Mouse (Mus musculus): Measurements from ENCODE around the gene Ttl. TPM values are rescaled to one million over a fixed set of nuclear protein-coding genes. Genes with fewer than 3 reads are reported as not detected.

Ttl gene
- polyA plus RNA-seq (2017; shearing (Covaris generic)) = 1 to 10 TPM in 1 of 2 experiments, under 1 TPM in 1; 0.77 to 2.2 TPM

DNA sequence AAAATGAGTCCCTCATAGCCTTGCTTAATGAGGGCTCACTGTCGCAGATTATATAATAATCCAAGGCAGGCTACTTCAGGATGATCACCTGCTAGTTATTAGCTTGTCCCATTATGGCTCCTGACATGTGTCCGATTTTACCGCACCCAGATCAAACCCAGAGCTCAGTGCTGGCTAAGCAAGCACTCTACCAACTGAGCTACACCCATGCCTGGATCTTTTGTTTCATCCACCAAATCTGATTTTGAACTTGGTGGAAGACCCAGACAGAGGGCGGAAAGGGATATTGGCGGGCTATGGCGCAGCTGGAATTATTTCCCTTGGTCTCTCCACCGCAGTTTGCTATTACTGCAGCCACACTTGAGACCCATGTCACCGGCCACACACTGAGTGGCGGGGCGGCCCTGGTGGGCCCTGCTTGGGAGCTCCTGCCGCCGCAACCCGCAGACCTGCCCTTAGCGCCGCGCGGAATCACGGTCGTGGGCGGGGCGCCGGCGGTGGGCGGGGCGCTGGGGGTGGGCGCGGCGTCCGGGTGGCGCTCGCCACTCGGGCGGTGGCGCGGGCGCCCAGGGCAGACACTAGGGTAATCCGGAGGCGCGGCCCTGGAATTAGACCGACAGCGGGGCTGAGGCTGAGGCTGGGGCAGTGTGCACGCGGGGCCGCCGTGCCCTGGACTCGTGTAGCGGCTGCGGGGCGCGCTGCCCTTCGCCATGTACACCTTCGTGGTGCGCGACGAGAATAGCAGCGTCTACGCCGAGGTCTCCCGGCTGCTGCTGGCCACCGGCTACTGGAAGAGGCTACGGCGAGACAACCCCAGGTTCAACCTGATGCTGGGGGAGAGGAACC is at the start of gene Ttl:
TSS of gene Ttl (plus strand) at position 506 of the 846 bp plus-strand sequence.
- peak; percentile 84 for ATAC-seq

GRCm38 (mm10) chr2:129020106-129020505 is 45.6 kb upstream of the Ttl start:
- ATAC-seq = no peak

- ATAC-seq = no peak
These were observed 40.9 kb upstream of the Ttl start for GRCm38 (mm10) chr2:129024820-129025219.

- no peak for ATAC-seq
These were observed 30.4 kb upstream of the Ttl start for GRCm38 (mm10) chr2:129035381-129035780.

- ATAC-seq = no peak
These were observed 27.3 kb upstream of the Ttl start for GRCm38 (mm10) chr2:129038426-129038936.

- no peak for ATAC-seq
These were observed 26.7 kb upstream of the Ttl start for GRCm38 (mm10) chr2:129038937-129039631.

DNA sequence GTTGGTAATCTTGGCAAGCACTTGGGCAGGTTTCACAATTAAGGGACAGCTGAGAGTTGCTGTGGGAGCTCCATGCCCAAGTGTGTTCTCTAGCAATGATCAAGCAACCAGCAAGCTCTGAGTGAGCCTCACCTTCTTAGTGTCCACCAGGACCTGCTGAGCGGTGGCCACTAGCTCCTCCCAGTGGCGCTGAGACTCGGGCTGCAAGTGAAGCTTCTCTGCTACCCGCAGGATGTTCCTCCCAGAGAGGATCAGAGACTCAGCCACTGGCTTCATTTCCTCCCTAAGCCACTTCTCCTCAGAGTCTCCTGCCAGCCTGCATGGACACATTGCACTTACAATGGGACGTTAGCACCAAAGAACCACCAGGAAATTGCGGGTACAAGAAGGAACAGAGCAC is 25.2 kb upstream of the Ttl start:
- ATAC-seq = no peak

DNA sequence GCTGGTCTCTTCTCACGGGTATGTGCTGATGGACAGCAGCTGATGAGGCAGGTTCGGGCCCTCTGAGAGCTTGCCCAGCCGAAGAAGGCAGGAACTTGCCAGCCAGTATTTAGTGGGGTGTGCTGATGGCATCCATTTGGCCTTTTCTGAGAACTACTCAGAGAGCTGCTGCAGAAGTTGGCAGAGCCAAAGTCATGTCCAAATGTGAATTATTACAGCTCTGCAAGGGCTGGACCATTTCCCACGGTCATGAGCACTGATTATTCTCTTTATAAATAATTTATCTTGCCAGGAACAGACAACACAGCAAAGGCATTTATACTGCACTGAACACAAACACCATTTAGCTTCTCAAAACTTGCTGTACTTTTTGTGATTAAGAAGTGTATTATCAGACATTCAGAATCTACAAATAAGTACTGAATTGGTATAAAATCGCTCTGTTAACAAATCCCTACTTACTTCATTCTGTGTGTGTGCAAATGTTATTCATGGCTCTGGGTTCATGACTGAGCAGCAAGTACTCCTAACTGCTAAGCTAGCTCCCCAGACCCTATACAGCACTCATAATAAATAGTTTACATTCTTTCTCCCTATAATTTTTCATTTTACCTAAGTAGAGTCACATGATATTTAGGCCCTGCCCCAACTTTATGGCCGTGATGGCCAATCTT is 19.4 kb upstream of the Ttl start:
- ATAC-seq = no peak

GRCm38 (mm10) chr2:129046846-129047196 is 18.9 kb upstream of the Ttl start:
- ATAC-seq = no peak

GRCm38 (mm10) chr2:129047811-129048210 is 17.9 kb upstream of the Ttl start, which contains the start of gene Vinac1:
Gene Vinac1, minus strand, starts transcription at chr2:129048172.
- no peak for ATAC-seq

DNA sequence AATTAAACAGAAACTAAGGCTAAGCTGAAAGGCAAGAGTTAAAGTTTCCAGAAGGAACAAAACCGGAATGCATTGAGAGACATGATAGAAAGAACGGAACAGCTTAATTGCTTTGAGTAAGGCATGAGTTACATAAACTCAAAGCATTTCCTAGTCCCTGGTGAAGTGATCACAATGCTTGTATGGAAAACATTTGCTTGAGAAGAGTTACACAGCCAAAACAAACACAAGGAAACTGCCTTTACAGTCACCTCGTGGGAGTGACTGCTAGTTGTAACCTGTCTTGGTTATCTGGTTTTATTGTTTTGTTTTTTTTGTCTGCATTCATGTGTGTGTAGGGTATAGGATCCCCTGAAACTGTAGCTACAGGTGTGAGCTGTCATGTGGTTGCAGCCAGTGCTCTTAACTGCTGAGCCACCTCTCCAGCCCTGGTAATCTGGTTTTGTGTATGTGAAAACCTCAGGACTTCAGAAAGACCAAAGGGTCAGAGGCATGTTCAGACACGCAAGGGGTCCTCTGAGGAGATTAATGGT is 13.2 kb upstream of the Ttl start:
- ATAC-seq = no peak

DNA sequence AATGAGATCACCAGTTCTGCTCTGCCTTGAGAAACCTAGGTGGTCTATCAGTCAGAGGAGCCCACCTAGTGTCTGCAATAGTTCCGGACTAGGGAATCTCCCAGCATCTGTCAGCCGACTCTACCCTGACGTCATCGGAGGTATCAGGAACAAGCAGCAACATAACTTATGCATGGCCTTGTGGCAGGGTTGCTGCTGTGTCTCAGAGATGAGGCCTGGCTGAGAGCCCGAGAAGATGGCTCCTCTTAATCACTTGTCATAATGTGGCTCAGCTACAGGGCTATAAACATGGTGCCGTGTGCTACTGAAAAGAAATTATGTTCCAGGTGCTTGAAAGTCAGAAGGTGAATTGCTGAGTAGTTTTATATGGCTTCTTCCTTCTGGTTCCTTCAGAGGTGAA is 10.0 kb upstream of the Ttl start:
- no peak for ATAC-seq

DNA sequence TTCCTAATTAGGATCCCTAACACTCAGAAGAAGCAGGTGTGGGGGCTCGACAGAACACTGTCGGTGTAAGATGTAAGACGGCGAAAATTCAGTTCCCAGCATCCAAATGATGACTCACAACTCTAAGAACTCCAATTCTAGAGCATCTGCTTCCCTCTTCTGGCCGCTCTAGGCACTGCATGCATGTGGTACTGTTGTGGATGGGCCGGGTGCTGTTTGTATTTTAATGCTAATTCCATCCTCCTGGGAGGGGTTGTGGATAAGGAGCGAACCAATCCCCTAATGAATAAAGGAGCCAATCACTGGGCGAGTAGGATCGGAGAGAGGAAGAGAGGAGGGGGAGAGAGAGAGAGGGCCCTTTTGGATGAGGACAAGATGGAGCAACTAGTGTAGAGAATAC is 9.1 kb upstream of the Ttl start:
- no peak for ATAC-seq

- no peak for ATAC-seq
These were observed 8.5 kb upstream of the Ttl start for GRCm38 (mm10) chr2:129057256-129057655.

- ATAC-seq = no peak
These were observed 7.8 kb upstream of the Ttl start for GRCm38 (mm10) chr2:129057920-129058361.

DNA sequence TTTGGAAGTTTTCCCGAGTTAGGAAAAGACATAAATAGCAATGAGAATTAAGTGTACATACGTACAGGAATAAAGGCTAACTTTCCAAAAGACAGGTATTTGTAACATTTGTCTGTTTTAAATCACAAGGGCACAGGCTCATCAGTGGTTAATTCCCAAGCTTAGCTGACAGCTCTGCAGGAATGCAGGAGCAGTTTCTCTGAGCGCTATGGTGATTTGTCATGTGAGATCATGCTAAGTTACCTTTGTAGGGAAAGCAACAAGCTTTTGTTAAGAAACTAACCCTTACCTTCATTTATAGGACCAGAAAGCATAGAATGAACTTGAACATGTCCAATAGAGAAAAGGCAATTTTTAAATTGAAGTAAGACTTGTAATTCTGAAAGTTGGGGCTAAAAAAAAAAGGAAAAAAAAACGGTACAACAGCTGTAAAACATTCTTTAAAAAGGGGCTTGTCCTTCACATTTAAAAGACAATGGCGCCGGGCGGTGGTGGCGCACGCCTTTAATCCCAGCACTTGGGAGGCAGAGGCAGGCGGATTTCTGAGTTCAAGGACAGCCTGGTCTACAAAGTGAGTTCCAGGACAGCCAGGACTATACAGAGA is 4.2 kb upstream of the Ttl start:
- no peak for ATAC-seq

DNA sequence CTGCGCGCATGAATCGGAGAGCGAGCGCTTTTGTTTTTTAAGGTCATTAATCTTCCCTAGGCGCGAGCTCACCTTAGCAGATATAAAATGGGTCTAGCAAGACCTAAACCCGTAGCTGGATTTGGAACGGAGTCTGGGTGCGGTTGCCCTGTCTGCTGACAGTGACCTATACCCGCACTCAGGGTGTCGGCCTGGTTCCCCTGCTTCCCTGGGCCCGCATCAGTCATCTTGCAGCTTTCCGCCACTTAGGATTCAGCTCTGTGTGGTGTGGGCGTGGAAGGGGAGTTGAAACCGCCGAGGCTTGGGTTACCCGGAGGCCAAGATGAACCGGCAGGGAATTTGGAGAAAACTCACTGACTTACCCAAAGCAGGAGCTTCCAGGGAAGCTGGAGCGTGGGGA is 584 bp downstream of the Ttl start:
- ATAC-seq = peak; percentile 63

DNA sequence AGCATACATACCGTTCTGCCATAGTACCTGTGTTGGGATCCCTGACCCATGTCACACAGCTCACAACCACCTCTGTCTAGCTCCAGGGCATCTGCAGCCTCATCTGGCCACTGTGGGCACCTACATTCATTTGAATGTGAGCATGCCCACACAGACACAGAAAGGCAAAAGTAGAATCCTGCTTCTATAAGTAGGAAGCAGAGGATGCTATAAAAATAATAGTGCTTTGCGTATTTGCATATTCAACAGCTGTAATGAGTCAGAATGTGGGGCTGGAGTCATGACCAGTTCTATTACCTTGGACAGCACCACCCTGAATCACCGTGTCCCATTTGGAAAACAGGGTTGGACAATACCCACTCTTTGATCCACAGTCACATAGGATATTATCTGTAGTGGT is 4.6 kb downstream of the Ttl start:
- ATAC-seq = no peak

GRCm38 (mm10) chr2:129078313-129078712 is 12.6 kb downstream of the Ttl start:
- no peak for ATAC-seq

DNA sequence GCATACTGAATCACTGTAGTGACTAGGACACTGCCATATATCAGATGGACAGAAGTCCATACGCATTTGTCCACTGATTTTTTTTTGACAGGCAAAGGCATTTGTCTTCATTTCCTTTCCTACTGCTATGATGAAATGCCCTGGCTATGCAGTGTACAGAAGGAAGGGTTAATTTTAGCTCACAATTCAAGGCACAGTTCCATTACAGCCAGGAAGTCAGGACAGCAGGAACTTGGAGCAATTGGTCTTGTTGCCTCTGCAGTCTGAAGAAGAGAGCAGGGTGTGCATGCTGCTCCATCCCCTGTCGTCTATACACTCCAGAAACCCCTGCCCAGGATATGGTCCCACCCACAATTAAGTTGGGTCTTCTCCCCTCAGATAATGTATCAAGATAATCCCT is 13.5 kb downstream of the Ttl start:
- no peak for ATAC-seq

DNA sequence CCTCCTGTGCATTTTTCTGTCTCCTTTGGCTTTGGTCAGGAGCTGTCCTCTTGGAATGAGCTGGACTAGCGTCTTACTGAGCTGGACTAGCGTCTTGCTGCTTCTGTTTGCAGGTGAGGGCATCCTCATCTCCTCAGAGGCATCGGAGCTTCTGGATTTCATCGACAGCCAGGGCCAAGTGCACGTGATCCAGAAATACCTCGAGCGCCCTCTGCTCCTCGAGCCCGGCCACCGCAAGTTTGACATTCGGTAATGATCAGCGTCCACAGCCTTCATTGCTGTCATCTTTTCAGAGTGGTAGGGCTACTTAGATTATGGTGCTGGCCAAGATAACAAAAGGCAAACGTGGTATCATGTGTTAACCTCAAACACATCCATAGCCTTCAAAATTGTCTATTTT is 15.4 kb downstream of the Ttl start:
- ATAC-seq = no peak

DNA sequence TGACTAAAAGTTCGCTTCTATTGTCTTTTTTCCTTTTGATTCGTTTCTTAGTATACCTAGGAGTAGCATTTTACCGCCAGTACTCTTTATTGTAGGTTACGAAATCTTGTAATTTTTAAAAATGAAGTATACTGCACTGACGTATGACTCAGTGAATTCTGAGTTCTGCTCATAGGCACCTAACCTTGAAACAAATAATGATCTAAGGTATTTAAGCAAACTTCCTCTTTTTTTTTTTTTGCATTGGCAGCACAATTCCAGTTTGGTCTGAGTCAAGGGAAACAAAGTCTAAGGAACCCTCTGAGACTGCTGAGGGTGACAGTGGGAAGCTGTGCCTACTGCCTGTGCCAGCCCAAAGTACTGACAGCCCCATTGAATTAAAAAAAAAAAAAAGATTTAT is 17.8 kb downstream of the Ttl start:
- no peak for ATAC-seq

DNA sequence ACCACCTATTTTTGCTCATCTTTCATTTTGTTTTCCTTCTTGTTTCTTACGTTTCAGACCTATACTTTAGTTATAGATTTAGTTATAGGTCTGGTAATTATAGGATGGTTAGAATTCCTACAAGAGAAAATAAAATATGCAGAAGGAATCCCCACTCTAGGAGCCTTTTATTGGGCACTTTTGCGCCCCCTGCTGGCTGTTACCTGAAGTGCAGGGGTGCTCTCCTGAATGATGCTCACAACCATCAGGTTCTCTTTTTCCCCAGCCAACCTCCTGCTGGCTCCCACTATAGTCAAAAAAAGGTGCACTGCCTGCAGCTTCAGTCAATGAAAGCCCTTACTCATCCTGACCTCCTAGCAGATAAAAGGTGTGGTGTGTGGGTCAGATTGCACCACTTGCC is 19.2 kb downstream of the Ttl start:
- ATAC-seq = no peak

Data from activated CD4-positive, CD25-positive, alpha-beta regulatory T cell, adult 4 months (primary cell).